Mouse (Mus musculus) kidney, adult 8-10 months (tissue): ENCODE data around the gene Hk1.
"Not testable (repeated sequence)": the region's sequence is repeated elsewhere in the genome, so short reads cannot be mapped to it uniquely, and the experiment has no call there.

Experiments
- DNase-seq, 2 experiments: peaks; one replicate each; pipeline ENCODE4 v3.0.0; 2022

Gene Hk1

GRCm38 (mm10) chr10:62340991-62341390 lies 38.7 kb downstream of the Hk1 start:
- DNase-seq, result no peak

GRCm38 (mm10) chr10:62340095-62340731 lies 39.5 kb downstream of the Hk1 start:
- peak; percentile 94 to 97 for DNase-seq

DNA sequence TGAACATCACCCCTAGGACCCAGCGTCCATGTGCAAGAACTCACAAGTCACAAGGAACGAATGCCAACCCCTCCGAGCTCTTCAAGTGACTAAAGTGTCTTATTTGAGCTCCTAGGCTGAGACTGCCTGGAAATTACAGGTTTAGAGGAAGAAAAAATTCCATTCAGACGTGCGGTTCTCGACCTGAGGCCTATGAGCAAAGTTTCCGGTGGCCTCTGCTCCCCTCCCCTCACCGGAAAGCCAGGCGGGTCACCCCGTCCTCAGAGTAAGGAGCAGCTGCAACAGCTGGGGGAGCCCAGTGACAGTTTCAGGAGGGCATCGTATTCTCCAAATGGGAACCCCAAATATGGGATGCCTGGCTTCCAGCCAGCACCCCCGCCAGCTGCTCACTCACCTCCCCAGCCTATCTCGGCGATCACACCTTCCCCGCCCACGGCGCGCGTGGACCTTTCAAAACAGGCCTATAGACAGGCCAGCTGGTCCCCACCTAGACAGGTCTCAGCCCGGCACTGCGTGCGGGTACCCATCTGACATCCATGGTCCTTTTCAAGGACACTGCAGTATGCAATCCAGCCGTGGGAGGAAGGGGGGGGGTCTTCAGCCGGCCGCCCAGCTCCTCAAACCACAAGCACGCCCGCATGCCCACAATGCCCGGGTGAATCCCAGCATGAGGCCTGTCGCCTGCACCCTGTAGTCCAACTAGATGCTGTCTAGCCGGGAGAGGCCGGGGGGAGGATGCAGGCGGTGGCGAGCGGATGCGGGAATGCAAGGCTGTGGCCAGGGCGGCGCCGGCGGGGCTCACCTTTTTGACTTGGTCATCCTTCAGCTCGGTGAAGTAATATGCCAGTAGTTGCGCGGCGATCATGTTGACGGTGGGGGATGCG lies 40.3 kb downstream of the Hk1 start:
- peak; percentile 47 to 50 for DNase-seq

DNA sequence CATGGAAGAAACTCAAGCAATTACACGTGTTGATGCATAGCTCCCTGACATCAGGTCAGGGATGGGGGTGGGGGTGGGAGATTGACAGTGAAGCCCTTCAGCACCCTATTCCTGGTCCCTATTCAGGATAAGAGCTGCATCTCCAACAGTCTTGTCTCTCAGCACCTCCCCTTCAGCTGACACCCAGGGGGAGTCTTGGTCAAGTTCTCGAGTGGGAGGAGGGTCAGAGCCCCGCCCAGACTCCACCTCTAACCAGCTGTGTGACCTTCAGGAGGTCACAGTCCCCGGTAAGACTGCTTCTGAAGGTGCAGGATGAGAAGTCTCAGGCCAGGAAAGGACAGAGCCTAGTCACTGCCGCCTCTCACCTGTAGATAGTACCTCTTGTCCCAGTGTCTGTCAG lies 41.1 kb downstream of the Hk1 start:
- DNase-seq, result peak; percentile 68 to 71

DNA sequence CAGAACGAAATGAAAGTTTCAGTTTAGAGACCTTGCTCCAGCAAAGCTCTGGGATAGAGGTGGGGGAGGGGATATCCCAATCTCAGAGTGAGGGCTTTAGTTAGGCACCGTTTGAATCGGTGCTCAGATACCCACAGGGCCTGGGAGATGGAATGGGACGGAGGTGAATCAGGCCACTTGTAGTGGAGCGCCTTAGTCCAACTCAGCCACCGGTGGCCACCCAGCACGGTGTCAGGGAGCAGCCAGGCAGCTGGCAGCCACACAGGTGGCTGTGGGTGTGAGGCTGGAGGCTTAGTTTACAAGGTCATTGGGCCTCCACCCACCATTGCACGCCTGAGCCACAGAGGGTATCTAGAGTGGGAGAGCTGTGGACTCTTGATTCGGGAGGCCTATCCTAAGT lies 41.5 kb downstream of the Hk1 start:
- DNase-seq, result no peak

DNA sequence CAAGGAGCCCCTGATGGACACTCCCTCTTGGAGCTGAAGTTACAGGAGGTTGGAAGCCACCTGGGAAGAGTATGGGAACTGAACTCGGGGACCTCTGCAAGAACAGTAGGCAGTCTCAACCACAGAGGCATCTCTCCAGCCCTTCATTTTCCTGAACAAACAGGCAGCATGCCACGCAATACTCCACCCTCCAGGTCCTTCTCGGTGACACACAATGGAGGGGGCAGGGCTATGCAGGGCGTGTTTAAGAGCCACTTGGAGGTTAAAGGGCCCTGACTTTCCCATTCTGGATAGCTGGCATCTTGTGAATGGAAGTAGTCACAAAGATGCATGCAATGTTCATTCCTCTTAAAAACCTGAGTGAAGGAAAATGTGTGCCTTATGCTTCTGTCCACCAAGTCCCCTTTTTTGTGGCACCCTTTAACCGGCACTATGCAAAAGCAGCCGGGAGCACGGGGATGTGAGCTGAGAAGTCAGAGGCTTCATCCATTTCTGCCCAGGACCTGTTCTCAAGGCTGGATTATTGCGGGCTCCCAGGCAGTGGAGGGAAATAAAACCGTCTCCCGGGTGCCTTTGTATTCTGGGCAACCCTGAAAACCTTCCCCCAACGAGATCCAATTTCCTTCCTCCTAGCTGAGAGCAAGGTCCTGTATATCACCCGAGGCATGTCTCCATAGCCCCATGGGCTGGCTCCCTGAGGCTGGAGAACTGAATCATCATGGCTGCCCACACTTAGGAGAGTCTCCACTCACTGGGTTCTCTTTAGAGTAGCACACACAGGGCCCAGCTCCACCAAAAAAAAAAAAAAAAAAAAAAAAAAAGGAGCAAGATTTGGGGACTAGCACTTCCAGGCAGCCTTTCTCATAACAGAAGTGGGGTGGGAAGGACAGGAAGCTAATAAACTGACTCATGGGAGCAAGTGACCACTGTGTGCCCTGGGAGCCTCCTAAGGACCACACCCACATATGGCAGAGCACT lies 42.8 kb downstream of the Hk1 start:
- DNase-seq, result no peak

GRCm38 (mm10) chr10:62335423-62335776 lies 44.3 kb downstream of the Hk1 start:
- no peak for DNase-seq

- no peak for DNase-seq
Observed at GRCm38 (mm10) chr10:62334686-62335422, 44.9 kb downstream of the Hk1 start.

DNA sequence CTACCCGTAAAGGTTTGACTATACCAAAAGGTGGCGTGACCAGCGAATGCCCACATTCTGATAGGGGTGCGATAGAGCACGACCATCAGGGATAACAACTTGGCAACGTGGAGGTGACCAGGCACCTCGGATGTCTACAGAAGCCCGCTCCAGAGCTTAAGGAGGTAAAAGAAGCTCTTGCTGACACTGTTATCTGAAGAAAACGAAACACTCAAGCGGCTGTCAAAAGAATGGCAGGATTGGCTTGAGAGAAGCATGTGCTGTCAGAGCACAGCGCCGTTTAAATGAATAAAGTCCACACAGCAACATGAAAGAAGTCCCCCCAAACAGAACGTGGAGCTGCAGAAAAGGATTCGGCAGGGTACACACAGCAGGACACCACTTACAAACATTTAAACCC lies 46.4 kb downstream of the Hk1 start:
- DNase-seq, result no peak

GRCm38 (mm10) chr10:62332514-62332913 lies 47.2 kb downstream of the Hk1 start:
- peak in 1 of 2 experiments; percentile 56 for DNase-seq

DNA sequence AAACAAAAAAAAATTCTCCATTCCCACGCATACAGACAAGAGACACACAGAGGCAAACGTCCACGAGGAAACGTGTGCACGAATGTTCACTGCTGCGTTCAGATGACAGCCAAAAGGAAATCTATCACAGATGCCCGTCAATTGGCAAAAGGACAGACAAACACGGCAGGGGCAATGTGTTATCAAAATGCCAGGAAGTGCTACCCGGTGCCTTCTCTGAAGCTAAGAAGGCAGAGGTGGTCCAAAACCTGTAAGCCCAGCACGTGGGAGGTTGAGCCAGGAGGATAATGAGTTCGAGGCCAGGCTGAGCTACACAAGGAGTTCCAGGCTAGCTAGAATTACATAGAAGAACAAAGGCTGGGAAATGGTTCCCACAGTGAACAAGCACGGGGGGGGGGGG lies 47.9 kb downstream of the Hk1 start:
- DNase-seq, result no peak

GRCm38 (mm10) chr10:62331296-62331695 lies 48.4 kb downstream of the Hk1 start:
- DNase-seq, result no peak

- DNase-seq, result peak; percentile 72 to 86
Observed at GRCm38 (mm10) chr10:62329846-62330245, 49.9 kb downstream of the Hk1 start.

DNA sequence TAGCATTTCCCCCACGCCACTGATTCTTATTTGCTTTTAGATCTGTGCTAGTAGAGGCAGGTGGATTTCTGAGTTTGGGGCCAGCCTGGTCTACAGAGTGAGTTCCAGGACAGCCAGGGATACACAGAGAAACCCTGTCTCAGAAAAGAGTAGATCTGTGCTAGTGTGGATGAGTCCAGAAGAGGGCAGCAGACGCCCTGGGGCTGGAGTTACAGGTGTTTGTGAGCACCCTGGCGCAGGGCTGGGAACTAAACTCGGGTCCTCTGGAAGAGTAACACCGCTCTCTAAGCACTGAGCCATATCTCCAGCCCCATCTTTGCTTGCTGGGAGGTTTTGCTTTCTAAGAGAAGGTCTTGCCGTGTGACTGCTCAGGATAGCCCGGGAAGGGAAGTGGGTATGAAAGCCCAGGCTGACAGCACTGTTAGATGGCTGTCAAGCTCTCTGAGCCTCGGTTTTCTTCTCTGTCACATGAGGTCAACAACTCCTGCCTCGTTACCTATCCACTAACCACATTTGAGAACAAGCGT lies 50.8 kb downstream of the Hk1 start:
- DNase-seq, result no peak

- DNase-seq, result no peak
Observed at GRCm38 (mm10) chr10:62327572-62328317, 52.0 kb downstream of the Hk1 start.

DNA sequence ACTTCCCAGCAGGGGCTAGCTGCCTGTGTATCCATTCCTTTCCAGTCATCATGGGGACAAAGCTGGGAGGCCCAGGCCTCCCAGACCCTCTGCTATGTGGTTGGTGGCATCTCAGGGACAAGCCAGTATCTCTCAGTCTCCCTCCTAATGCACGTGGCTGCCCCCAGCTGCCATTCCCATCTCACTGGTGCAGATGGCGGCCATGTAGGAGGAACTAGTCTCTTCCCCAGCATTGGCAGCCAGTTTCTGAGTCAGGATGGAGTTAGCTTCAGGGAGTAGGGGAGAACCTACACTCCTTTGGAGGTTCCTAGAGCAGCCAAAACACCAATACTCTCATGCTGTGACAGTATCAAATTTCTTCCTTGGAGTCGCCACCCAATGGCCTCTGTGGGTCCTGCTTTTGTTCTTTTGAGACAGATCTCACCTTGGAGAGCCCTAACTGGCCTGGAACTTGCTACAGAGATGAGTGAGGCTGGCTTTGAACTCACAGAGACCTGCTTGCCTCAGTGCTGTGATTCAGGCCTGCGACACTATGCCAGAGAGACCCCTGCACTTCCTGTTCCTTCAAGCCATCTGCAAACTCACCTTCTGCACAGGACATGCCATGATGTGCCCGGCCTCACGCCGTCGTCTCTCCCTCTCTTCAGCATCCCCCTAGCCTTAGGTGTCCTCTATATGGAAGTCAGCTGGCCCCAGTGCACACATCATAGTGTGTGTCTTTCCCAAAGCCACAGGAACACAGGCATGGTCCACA lies 52.7 kb downstream of the Hk1 start:
- DNase-seq, result no peak

DNA sequence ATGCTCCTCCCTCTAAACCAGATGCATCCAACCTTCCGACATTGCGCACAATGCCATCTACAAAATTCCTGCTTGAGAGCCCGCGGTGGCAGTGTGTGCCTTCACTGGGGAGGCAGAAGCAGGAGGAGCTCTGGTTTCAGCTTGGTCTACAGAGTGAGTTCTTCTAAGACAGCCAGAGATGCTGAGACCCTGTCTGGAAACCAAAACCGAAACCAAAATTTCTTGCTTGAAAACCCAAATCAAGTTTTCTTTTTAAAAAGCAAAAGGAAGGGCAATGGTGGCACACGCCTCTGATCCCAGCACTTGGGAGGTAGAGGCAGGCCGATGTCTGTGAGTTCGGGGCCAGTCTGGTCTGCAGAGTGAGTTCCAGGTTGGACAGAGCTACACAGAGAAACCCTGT lies 53.7 kb downstream of the Hk1 start:
- DNase-seq, result no peak

DNA sequence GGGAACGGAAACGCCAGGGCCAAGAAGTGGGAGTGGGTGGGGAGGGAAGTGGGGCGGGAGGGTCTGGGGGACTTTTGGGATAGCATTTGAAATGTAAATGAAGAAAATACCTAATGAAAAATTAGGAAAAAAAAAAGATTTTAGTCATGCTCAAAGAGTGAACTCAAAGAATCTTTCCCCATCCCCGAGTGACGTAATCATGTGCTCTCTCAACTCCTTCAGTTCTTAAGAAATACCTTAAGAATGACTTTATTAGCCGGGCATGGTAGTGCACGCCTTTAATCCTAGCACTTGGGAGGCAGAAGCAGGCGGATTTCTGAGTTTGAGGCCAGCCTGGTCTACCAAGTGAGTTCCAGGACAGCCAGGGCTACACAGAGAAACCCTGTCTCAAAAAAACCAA lies 56.9 kb downstream of the Hk1 start:
- DNase-seq, result not testable (repeated sequence)

- DNase-seq, result no peak
Observed at GRCm38 (mm10) chr10:62321457-62321856, 58.3 kb downstream of the Hk1 start.

GRCm38 (mm10) chr10:62320402-62320978 lies 59.2 kb downstream of the Hk1 start:
- DNase-seq, result peak; percentile 50 to 68
